Mouse (Mus musculus): ENCODE measurements at regions not wholly inside any gene's neighbourhood (a gene's known extent, or its start where the extent isn't known, plus 50 kb on each side); places are given as distances from the start of the nearest gene placed in this dataset.

GRCm38 (mm10) chr14:37279356-37279755 lies 144.3 kb upstream of the Ghitm start:
- H3K27me3 ChIP-seq (replicated peaks; ENCODE audit: control insufficient read depth, insufficient read depth, low read length): no peaks in the 10 kb centered on the region
- 73% methylated on average over 2 of the region's 2 CpGs for WGBS
- no peak for ATAC-seq (ENCODE audit: low read depth)
- DNase-seq (ENCODE audit: low spot score): no peak
- no peak overlapping the region for H3K4me2 ChIP-seq (ENCODE audit: low read depth, low read length)
- no peak overlapping the region for H3K9ac ChIP-seq (ENCODE audit: low read depth, low read length)
- H3K9me3 ChIP-seq (ENCODE audit: control insufficient read depth, low read length): no peaks in the 10 kb centered on the region
- H3K36me3 ChIP-seq (ENCODE audit: control insufficient read depth, insufficient read depth, low read length): no peaks in the 10 kb centered on the region
- no peaks in the 10 kb centered on the region for H3K4me1 ChIP-seq (ENCODE audit: control insufficient read depth, insufficient read depth, low read length)
- no peak overlapping the region for H3K4me3 ChIP-seq (ENCODE audit: low read depth, low read length)
- H3K27ac ChIP-seq (replicated peaks; ENCODE audit: low read depth, low read length): no peak overlapping the region

- no peaks in the 10 kb centered on the region for H3K9me3 ChIP-seq (ENCODE audit: control insufficient read depth, low read length)
- no peak overlapping the region for H3K9ac ChIP-seq (ENCODE audit: low read depth, low read length)
- no peaks in the 10 kb centered on the region; the same call in 1 of the 2 replicates for H3K4me1 ChIP-seq (ENCODE audit: control insufficient read depth, insufficient read depth, low read length)
- H3K27ac ChIP-seq (replicated peaks; ENCODE audit: low read depth, low read length): no peak overlapping the region
- no peak overlapping the region for H3K4me2 ChIP-seq (ENCODE audit: low read depth, low read length)
- DNase-seq (ENCODE audit: low spot score) (peak; percentile 75), ATAC-seq (ENCODE audit: low read depth) (no peak)
- no peaks in the 10 kb centered on the region for H3K27me3 ChIP-seq (replicated peaks; ENCODE audit: control insufficient read depth, insufficient read depth, low read length)
- 55% methylated on average over 7 of the region's 7 CpGs for WGBS
- H3K4me3 ChIP-seq (ENCODE audit: low read depth, low read length): no peak overlapping the region
- no peaks in the 10 kb centered on the region for H3K36me3 ChIP-seq (ENCODE audit: control insufficient read depth, insufficient read depth, low read length)
Measured at GRCm38 (mm10) chr14:37276728-37277695, 141.9 kb upstream of the Ghitm start.

GRCm38 (mm10) chr14:37272063-37272462 lies 137.0 kb upstream of the Ghitm start:
- WGBS: 66% methylated on average over 2 of the region's 2 CpGs
- ATAC-seq (ENCODE audit: low read depth) (no peak), DNase-seq (ENCODE audit: low spot score) (no peak)
- Histone ChIP-seq H3K4me1 (ENCODE audit: control insufficient read depth, insufficient read depth, low read length) (peaks cover 15% of the 10 kb centered on the region), H3K27me3 (replicated peaks; ENCODE audit: control insufficient read depth, insufficient read depth, low read length) (no peaks in the 10 kb centered on the region), H3K36me3 (ENCODE audit: control insufficient read depth, insufficient read depth, low read length) (no peaks in the 10 kb centered on the region), H3K4me2 (ENCODE audit: low read depth, low read length) (no peak overlapping the region), H3K4me3 (ENCODE audit: low read depth, low read length) (no peak overlapping the region), H3K9me3 (ENCODE audit: control insufficient read depth, low read length) (no peaks in the 10 kb centered on the region), H3K27ac (replicated peaks; ENCODE audit: low read depth, low read length) (0 out of 2 replicates have a peak overlapping the region, but pooled peaks have one; percentile 67), H3K9ac (ENCODE audit: low read depth, low read length) (no peak overlapping the region)

- Histone ChIP-seq H3K4me1 (ENCODE audit: control insufficient read depth, insufficient read depth, low read length) (peaks cover 15% of the 10 kb centered on the region), H3K9me3 (ENCODE audit: control insufficient read depth, low read length) (no peaks in the 10 kb centered on the region), H3K27me3 (replicated peaks; ENCODE audit: control insufficient read depth, insufficient read depth, low read length) (no peaks in the 10 kb centered on the region), H3K27ac (replicated peaks; ENCODE audit: low read depth, low read length) (peak overlapping the region; percentile 67), H3K9ac (ENCODE audit: low read depth, low read length) (no peak overlapping the region), H3K4me3 (ENCODE audit: low read depth, low read length) (no peak overlapping the region), H3K36me3 (ENCODE audit: control insufficient read depth, insufficient read depth, low read length) (no peaks in the 10 kb centered on the region), H3K4me2 (ENCODE audit: low read depth, low read length) (no peak overlapping the region)
- DNase-seq (ENCODE audit: low spot score) (peak; percentile 76), ATAC-seq (ENCODE audit: low read depth) (peak; percentile 87)
- 32% methylated on average over 6 of the region's 6 CpGs for WGBS
Measured at GRCm38 (mm10) chr14:37271015-37271933, 136.2 kb upstream of the Ghitm start.

- 51% methylated on average over 2 of the region's 2 CpGs for WGBS
- Histone ChIP-seq H3K27me3 (replicated peaks; ENCODE audit: control insufficient read depth, insufficient read depth, low read length) (no peaks in the 10 kb centered on the region), H3K9ac (ENCODE audit: low read depth, low read length) (no peak overlapping the region), H3K36me3 (ENCODE audit: control insufficient read depth, insufficient read depth, low read length) (no peaks in the 10 kb centered on the region), H3K9me3 (ENCODE audit: control insufficient read depth, low read length) (no peaks in the 10 kb centered on the region), H3K27ac (replicated peaks; ENCODE audit: low read depth, low read length) (no peak overlapping the region), H3K4me2 (ENCODE audit: low read depth, low read length) (no peak overlapping the region), H3K4me3 (ENCODE audit: low read depth, low read length) (no peak overlapping the region), H3K4me1 (ENCODE audit: control insufficient read depth, insufficient read depth, low read length) (peaks cover 15% of the 10 kb centered on the region)
- ATAC-seq (ENCODE audit: low read depth) (no peak), DNase-seq (ENCODE audit: low spot score) (peak; percentile 42)
Measured at GRCm38 (mm10) chr14:37269920-37270319, 134.8 kb upstream of the Ghitm start.

- Histone ChIP-seq H3K27ac (replicated peaks; ENCODE audit: low read depth, low read length) (no peak overlapping the region), H3K4me3 (ENCODE audit: low read depth, low read length) (no peak overlapping the region), H3K36me3 (ENCODE audit: control insufficient read depth, insufficient read depth, low read length) (no peaks in the 10 kb centered on the region), H3K27me3 (replicated peaks; ENCODE audit: control insufficient read depth, insufficient read depth, low read length) (no peaks in the 10 kb centered on the region), H3K9ac (ENCODE audit: low read depth, low read length) (no peak overlapping the region), H3K4me1 (ENCODE audit: control insufficient read depth, insufficient read depth, low read length) (peaks cover 2% of the 10 kb centered on the region; the same call in 1 of the 2 replicates), H3K4me2 (ENCODE audit: low read depth, low read length) (no peak overlapping the region), H3K9me3 (ENCODE audit: control insufficient read depth, low read length) (no peaks in the 10 kb centered on the region)
- peak; percentile 79 for ATAC-seq (ENCODE audit: low read depth)
- peak; percentile 92 for DNase-seq (ENCODE audit: low spot score)
- 24% methylated on average over 4 of the region's 4 CpGs for WGBS
Measured at GRCm38 (mm10) chr14:37238632-37239032, 103.6 kb upstream of the Ghitm start.

GRCm38 (mm10) chr14:37237191-37237590 lies 102.1 kb upstream of the Ghitm start:
- ATAC-seq (ENCODE audit: low read depth): no peak
- H3K9ac ChIP-seq (ENCODE audit: low read depth, low read length): no peak overlapping the region
- H3K4me2 ChIP-seq (ENCODE audit: low read depth, low read length): no peak overlapping the region
- DNase-seq (ENCODE audit: low spot score): no peak
- no peak overlapping the region for H3K27ac ChIP-seq (replicated peaks; ENCODE audit: low read depth, low read length)
- peaks cover 2% of the 10 kb centered on the region; the same call in 1 of the 2 replicates for H3K4me1 ChIP-seq (ENCODE audit: control insufficient read depth, insufficient read depth, low read length)
- WGBS: 86% methylated on average over 5 of the region's 5 CpGs
- no peak overlapping the region for H3K4me3 ChIP-seq (ENCODE audit: low read depth, low read length)
- H3K27me3 ChIP-seq (replicated peaks; ENCODE audit: control insufficient read depth, insufficient read depth, low read length): no peaks in the 10 kb centered on the region
- no peaks in the 10 kb centered on the region for H3K9me3 ChIP-seq (ENCODE audit: control insufficient read depth, low read length)
- H3K36me3 ChIP-seq (ENCODE audit: control insufficient read depth, insufficient read depth, low read length): no peaks in the 10 kb centered on the region

- Histone ChIP-seq H3K36me3 (ENCODE audit: control insufficient read depth, insufficient read depth, low read length) (no peaks in the 10 kb centered on the region), H3K4me1 (ENCODE audit: control insufficient read depth, insufficient read depth, low read length) (no peaks in the 10 kb centered on the region), H3K27me3 (replicated peaks; ENCODE audit: control insufficient read depth, insufficient read depth, low read length) (no peaks in the 10 kb centered on the region), H3K27ac (replicated peaks; ENCODE audit: low read depth, low read length) (no peak overlapping the region), H3K9me3 (ENCODE audit: control insufficient read depth, low read length) (no peaks in the 10 kb centered on the region), H3K4me3 (ENCODE audit: low read depth, low read length) (no peak overlapping the region), H3K9ac (ENCODE audit: low read depth, low read length) (no peak overlapping the region), H3K4me2 (ENCODE audit: low read depth, low read length) (no peak overlapping the region)
- ATAC-seq (ENCODE audit: low read depth) (no peak), DNase-seq (ENCODE audit: low spot score) (no peak)
Measured at GRCm38 (mm10) chr14:37208256-37208655, 73.2 kb upstream of the Ghitm start.

Measured in embryonic facial prominence, embryonic 14.5 days (tissue).